Mouse (Mus musculus): ENCODE measurements at regions not wholly inside any gene's neighbourhood (a gene's known extent, or its start where the extent isn't known, plus 50 kb on each side); places are given as distances from the start of the nearest gene placed in this dataset.

- TF ChIP-seq CTCF (conservative IDR thresholded peaks at IDR 0.05; ENCODE audit: low read length), result no peak
- TF ChIP-seq NANOG (IDR thresholded peaks at IDR 0.05; ENCODE audit: borderline replicate concordance, low read length), result no peak
- no peak for TF ChIP-seq POU5F1 (IDR thresholded peaks at IDR 0.05; ENCODE audit: borderline replicate concordance, low read length)
Observed at GRCm38 (mm10) chr3:115462623-115463022, 252.2 kb downstream of the S1pr1 start.
